Mouse (Mus musculus) activated CD4-positive, CD25-positive, alpha-beta regulatory T cell, adult 9 weeks (primary cell): Measurements from ENCODE around the gene Klk9. TPM values are rescaled to one million over a fixed set of nuclear protein-coding genes. Genes with fewer than 3 reads are reported as not detected.

Experiments
- polyA plus RNA-seq: library from polyadenylated mRNA; unstranded; fragments of 100-300 nt; shearing (Covaris generic); gene quantifications from one replicate; pipeline ENCODE4 v1.2.1, GENCODE M21; 2017

Gene Klk9
- 0.43 TPM for polyA plus RNA-seq

DNA sequence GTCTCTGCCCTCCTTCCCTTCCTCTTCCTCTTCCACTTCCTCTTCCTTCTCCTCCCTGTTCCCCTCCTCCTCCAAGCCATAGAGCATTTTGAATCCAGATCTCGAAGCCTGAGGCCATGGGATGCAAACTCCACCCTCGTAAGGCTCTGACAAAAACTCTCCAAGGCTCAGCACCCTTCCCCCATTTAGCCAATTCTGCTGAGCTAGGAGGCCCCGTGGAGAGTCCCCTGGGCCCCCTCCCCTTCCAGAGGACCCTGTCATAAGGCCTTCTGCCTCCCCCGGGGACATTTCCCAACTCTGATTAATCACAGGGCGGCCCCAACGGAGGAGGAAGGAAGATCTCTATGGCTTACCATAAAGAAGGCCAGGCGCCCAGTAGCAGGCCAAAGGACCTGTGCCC lies at the start of gene Klk9:
TSS of gene Klk9 (plus strand) at position 301 of the 400 bp plus-strand sequence.

DNA sequence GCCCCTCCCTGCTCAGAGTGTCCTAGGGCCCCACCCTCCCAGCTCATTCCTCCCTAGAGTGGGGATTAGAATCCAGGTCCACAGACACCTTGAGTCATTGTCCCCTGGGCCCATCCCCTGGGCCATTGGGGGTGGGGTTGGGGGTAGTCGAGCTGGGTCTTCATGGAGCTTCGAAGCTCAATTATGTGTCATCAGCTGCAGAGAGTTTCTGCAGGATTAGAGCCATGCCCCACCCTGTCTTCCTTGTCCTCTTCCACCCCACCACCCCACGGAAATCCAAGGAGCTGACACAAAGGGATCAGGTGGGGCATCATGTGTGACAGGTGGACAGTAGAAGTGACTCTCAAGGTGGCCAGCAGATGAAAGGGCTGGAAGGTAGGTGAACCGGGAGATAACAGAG lies 23.1 kb upstream of the Klk9 start, which contains the start of gene Klk12:
TSS of gene Klk12 (plus strand) at position 301 of the 400 bp plus-strand sequence.

DNA sequence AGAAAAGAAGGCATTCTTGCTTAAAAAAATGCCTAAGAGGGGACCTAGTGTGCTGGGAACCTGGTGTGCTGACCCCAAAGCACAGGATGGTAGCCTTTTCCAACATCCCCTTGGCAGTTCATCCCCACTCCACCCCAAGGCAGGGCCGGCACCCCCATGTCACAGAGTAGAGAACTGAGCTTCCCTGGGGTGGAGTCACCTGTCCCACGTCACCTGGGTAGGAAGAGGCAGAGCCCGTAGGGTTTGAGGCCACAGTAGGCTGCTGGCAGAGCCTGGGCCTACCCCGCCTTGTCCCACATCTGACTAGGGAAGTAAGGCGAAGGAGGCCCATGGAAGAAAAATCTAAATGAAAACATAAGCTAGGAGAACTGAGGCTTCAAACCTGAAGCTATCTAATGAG lies 17.3 kb upstream of the Klk9 start, which contains the start of gene Klk11:
TSS of gene Klk11 (plus strand) at position 241 of the 400 bp plus-strand sequence.

GRCm38 (mm10) chr7:43780746-43781145 lies 10.9 kb upstream of the Klk9 start, which contains the start of gene Klk10:
Gene Klk10, plus strand, starts transcription at chr7:43781035.

DNA sequence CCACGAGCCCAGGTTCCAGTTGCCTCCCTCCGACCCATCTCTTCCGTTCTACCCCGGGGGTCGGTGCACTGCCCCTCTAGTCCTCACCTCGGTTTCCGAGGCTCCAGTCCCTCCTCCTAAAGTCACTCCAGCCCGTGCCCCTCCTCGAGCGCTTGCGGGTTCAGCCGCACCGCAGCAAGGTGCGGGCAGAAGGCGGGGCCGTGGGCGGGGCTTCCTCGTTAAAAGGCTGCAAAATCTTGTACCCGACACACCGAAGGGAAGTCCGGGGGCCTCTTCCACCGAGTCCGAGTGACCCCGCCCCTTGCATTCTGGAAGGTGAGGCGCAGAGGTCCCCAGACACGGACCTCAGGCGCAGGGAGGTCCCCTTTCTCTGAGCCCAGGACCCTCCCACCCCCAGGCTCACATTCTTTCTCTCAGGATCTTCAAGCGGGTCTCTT lies 5.7 kb downstream of the Klk9 start, which contains the start of gene Klk8:
TSS of gene Klk8 (plus strand) at position 245 of the 437 bp plus-strand sequence.

DNA sequence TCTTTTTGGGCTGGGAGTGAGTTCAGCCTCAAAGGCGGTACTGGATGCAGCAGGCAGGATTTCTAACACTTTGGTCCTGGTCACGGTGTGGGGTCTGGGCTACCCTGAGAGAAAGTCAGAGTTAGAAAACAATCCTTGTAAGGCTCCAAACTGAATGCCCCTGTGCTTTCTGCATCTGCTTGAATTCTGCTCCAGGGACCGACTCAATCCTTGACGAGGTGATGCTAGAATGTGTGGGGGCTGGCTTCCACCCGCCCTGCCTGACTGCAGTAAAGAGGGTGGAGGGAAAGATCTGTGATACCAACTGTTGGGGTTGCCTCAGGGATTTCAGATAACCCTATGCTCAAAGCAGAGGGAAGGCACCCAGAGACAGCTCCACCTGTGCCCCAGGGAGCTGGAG lies 19.3 kb downstream of the Klk9 start, which contains the start of gene Klk7:
TSS of gene Klk7 (plus strand) at position 301 of the 400 bp plus-strand sequence.

DNA sequence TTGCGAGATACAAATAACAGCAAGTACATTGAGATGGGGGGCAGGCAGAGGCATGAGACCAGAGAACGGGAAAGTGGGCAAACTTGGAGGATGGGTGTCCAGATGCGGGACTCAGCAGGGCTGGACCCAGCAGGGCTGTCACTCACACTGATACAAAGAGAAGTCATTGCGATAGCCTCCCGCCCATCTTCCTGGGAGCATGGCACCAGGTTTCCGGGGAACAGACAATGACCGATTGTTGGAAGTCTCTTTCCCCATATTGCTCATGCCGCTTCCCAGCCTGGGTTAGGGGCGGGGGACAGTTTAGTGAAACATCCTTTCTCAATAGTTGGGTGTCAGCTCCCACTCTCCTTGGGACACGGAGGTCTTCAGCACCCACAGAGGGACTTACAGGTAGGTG lies 32.5 kb downstream of the Klk9 start, which contains the start of gene Klk6:
TSS of gene Klk6 (plus strand) at position 301 of the 400 bp plus-strand sequence.

GRCm38 (mm10) chr7:43841701-43842100 lies 50.0 kb downstream of the Klk9 start, which contains the start of gene Klk5:
Gene Klk5, plus strand, starts transcription at chr7:43841971.

Other genes starting within 250 kb of the Klk9 start
- gene Cd33, start 247.5 kb upstream of the Klk9 start, polyA plus RNA-seq = 0.29 TPM
- gene Zfp658, start 229.6 kb upstream of the Klk9 start, polyA plus RNA-seq = 5.5 TPM
- gene Zfp719, start 212.3 kb upstream of the Klk9 start, polyA plus RNA-seq = 13.9 TPM
- not detected for gene Zfp819, start 184.7 kb upstream of the Klk9 start, polyA plus RNA-seq
- gene Ceacam18, start 157.2 kb upstream of the Klk9 start, polyA plus RNA-seq = not detected
- gene Siglece, start 131.7 kb upstream of the Klk9 start, polyA plus RNA-seq = 1.4 TPM
- gene Ctu1, start 119.9 kb upstream of the Klk9 start, polyA plus RNA-seq = 3.6 TPM
- not detected for gene Klk14, start 101.5 kb upstream of the Klk9 start, polyA plus RNA-seq
- gene Klk13, start 79.3 kb upstream of the Klk9 start, polyA plus RNA-seq = not detected
- gene Klk12, start 23.0 kb upstream of the Klk9 start, polyA plus RNA-seq = not detected
- gene Klk11, start 17.3 kb upstream of the Klk9 start, polyA plus RNA-seq = 0.38 TPM
- not detected for gene Klk10, start 10.9 kb upstream of the Klk9 start, polyA plus RNA-seq
- 144 TPM for gene Klk8, start 5.7 kb downstream of the Klk9 start, polyA plus RNA-seq
- 0.24 TPM for gene Klk7, start 19.4 kb downstream of the Klk9 start, polyA plus RNA-seq
- gene Klk6, start 32.6 kb downstream of the Klk9 start, polyA plus RNA-seq = not detected
- not detected for gene Klk5, start 50.1 kb downstream of the Klk9 start, polyA plus RNA-seq
- gene Klk4, start 89.3 kb downstream of the Klk9 start, polyA plus RNA-seq = not detected
- not detected for gene Klk15, start 141.8 kb downstream of the Klk9 start, polyA plus RNA-seq
- gene Klk1b8, start 158.8 kb downstream of the Klk9 start, polyA plus RNA-seq = not detected
- gene Klk1b1, start 174.9 kb downstream of the Klk9 start, polyA plus RNA-seq = not detected
- gene Klk1b9, start 184.2 kb downstream of the Klk9 start, polyA plus RNA-seq = 0.88 TPM
- gene Klk1b11, start 204.0 kb downstream of the Klk9 start, polyA plus RNA-seq = not detected
- gene Klk1b26, start 220.3 kb downstream of the Klk9 start, polyA plus RNA-seq = not detected